Mouse (Mus musculus): ENCODE results near the gene Kcnh2. TPM values are rescaled to one million over a fixed set of nuclear protein-coding genes. Genes with fewer than 3 reads are reported as not detected.
A peak's percentile ranks its signal among the peaks of the same experiment; 100 is the strongest.

Kcnh2 gene
- polyA plus RNA-seq, 1 experiment from 2014 or later: 32.4 TPM

DNA sequence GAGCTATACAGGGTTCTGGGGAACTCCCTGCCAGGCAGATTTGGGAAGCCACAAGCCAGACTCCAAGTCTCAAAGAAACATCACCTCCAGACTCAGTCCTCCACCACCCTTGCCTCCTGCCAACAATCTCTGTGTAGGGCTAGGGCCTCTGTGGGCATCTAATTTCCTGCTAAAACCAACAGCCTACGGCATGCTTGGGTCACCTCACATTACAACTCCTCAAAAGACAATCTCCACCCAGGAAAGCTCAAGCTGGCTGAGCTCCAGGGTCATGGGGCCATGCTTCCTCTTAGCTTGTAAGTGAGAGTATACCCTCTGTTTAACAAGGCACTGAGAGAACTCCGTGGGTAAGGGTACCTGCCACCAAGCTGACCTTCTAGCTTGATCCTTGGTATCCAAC lies 13.6 kb downstream of the Kcnh2 start:
- Histone ChIP-seq H3K36me3 (peaks cover under 1% of the 10 kb centered on the region; the same call in 1 of the 2 replicates), H3K27me3 (ENCODE audit: insufficient read depth, poor library complexity, severe bottlenecking) (no peaks in the 10 kb centered on the region), H3K4me3 (no peak overlapping the region), H3K27ac (peak overlapping the region; percentile 81), H3K9me3 (no peaks in the 10 kb centered on the region), H3K4me1 (replicated peaks) (peaks cover 79% of the 10 kb centered on the region)
- 69% methylated on average over 2 of the region's 2 CpGs for WGBS
- no peak for DNase-seq (ENCODE audit: low spot score)

GRCm38 (mm10) chr5:24337366-24337765 lies 14.0 kb downstream of the Kcnh2 start:
- peak; percentile 37 for DNase-seq (ENCODE audit: low spot score)
- Histone ChIP-seq H3K4me1 (replicated peaks) (peaks cover 75% of the 10 kb centered on the region), H3K27ac (peak overlapping the region; percentile 81; the same call in 1 of the 2 replicates), H3K9me3 (no peaks in the 10 kb centered on the region), H3K27me3 (ENCODE audit: insufficient read depth, poor library complexity, severe bottlenecking) (no peaks in the 10 kb centered on the region), H3K36me3 (peaks cover 5% of the 10 kb centered on the region), H3K4me3 (no peak overlapping the region)
- 37% methylated on average over 9 of the region's 9 CpGs for WGBS

- H3K27ac ChIP-seq: peak overlapping the region; percentile 81
These were observed 15.4 kb downstream of the Kcnh2 start for GRCm38 (mm10) chr5:24335888-24336511.

GRCm38 (mm10) chr5:24334749-24335148 lies 16.7 kb downstream of the Kcnh2 start:
- peaks cover 25% of the 10 kb centered on the region for H3K36me3 ChIP-seq
- peaks cover 79% of the 10 kb centered on the region for H3K4me1 ChIP-seq (replicated peaks)
- peak; percentile 38 for DNase-seq (ENCODE audit: low spot score)
- no peak overlapping the region for H3K4me3 ChIP-seq
- 35% methylated on average over 3 of the region's 3 CpGs for WGBS
- H3K9me3 ChIP-seq: no peaks in the 10 kb centered on the region
- peaks cover 8% of the 10 kb centered on the region; the same call in 1 of the 2 replicates for H3K27me3 ChIP-seq (ENCODE audit: insufficient read depth, poor library complexity, severe bottlenecking)
- peak overlapping the region; percentile 81 for H3K27ac ChIP-seq

More at GRCm38 (mm10) chr5:24335888-24336511, 15.4 kb downstream of the Kcnh2 start:
- WGBS: 22% methylated on average over 3 of the region's 3 CpGs
- H3K4me3 ChIP-seq: no peak overlapping the region
- H3K4me1 ChIP-seq (replicated peaks): peaks cover 69% of the 10 kb centered on the region
- H3K27me3 ChIP-seq (ENCODE audit: insufficient read depth, poor library complexity, severe bottlenecking): no peaks in the 10 kb centered on the region
- DNase-seq (ENCODE audit: low spot score): peak; percentile 78
- H3K36me3 ChIP-seq: peaks cover 18% of the 10 kb centered on the region
- H3K9me3 ChIP-seq: no peaks in the 10 kb centered on the region

DNA sequence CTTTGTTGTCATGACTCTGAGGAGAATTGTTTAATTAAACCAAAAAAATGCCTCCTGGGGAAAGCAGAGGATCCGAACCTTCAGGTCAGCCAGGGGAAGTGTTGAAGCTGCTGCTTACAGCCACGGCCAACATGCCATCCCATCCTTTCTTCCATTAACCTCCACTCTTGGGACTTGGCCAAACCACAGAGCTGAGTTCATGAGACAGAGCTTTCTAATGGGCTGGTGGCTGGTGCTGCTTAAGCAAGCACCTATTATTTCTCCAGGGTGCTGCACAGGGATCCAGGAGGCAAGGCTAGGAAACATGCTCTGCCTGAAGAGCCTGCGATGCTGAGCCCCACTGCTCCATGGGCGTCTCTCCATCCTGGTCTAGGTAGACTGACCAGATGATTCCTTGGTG lies 19.0 kb downstream of the Kcnh2 start:
- 86% methylated on average over 4 of the region's 4 CpGs for WGBS
- Histone ChIP-seq H3K36me3 (peaks cover 25% of the 10 kb centered on the region), H3K4me1 (replicated peaks) (peaks cover 82% of the 10 kb centered on the region)

DNA sequence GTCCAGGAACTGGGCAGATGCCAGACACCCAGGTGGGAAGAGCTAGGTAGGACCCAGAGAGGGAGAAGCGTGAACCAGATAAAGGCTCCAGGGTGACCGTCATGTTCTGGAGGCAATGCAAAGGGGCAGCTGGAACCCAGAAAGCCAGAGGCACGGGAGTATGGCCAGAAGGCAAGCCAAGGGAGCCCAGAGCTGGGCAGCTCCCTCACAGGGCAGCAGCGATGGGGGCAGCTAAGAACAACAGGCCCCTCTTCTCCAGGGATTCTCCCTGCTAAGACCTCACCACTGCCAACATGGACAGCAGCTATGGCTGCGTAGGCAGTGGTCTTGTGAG lies 21.5 kb downstream of the Kcnh2 start:
- no peak for DNase-seq (ENCODE audit: low spot score)
- H3K9me3 ChIP-seq: no peaks in the 10 kb centered on the region
- peak overlapping the region; percentile 93 for H3K27ac ChIP-seq
- peak overlapping the region; percentile 47 for H3K4me3 ChIP-seq
- H3K4me1 ChIP-seq (replicated peaks): peaks cover 73% of the 10 kb centered on the region
- WGBS: 39% methylated on average over 5 of the region's 5 CpGs
- peaks cover 44% of the 10 kb centered on the region for H3K36me3 ChIP-seq
- peaks cover 49% of the 10 kb centered on the region for H3K27me3 ChIP-seq (ENCODE audit: insufficient read depth, poor library complexity, severe bottlenecking)

More for the DNA sequence above, 19.0 kb downstream of the Kcnh2 start:
- H3K4me3 ChIP-seq: no peak overlapping the region
- DNase-seq (ENCODE audit: low spot score): no peak
- H3K27ac ChIP-seq: peak overlapping the region; percentile 23; the same call in 1 of the 2 replicates
- H3K27me3 ChIP-seq (ENCODE audit: insufficient read depth, poor library complexity, severe bottlenecking): peaks cover 26% of the 10 kb centered on the region
- no peaks in the 10 kb centered on the region for H3K9me3 ChIP-seq

DNA sequence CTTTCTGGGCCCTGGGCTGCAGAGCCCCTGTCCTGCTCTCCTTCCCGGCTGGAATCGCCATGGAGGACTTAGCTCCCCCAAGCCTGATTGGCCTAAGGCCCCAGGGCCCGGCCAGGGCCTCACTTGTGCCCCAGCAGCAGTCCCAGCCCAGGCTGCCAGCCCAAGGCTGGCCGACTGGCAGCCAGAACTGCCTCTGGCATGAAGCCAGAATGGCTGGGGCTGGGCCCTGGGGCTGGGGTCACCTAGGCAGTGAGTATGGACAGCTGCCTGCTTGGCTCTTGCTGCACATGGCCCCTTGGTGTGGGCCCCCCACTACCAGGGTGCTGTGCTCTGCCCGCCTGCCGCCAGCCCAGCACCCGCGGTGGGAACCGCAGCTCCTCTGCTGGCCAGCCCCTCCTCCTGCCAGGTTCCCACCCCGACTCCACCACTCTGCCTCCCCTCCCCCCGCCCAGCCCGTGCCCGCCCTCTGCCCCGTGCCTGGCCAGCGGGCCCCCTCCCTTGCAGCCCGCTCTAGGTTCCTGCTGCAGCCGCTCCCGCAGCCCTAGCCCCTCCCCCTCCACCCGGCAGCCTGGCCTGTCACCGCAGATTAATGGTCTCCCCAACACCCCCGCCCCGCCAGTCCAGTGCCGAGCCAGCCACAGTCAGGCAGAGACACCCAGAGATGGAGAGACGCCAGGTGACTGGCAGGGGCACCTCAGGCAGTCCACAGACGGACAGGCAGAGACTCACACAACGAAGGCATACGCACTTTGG lies 22.0 kb downstream of the Kcnh2 start:
- peak overlapping the region; percentile 93 for H3K27ac ChIP-seq
- peak; percentile 81 for DNase-seq (ENCODE audit: low spot score)
- WGBS: 6% methylated on average over 27 of the region's 27 CpGs
- no peaks in the 10 kb centered on the region for H3K9me3 ChIP-seq
- peaks cover 49% of the 10 kb centered on the region for H3K36me3 ChIP-seq
- peaks cover 55% of the 10 kb centered on the region for H3K27me3 ChIP-seq (ENCODE audit: insufficient read depth, poor library complexity, severe bottlenecking)
- peaks cover 71% of the 10 kb centered on the region for H3K4me1 ChIP-seq (replicated peaks)
- peak overlapping the region; percentile 47 for H3K4me3 ChIP-seq

GRCm38 (mm10) chr5:24328813-24329211 lies 22.6 kb downstream of the Kcnh2 start:
- peak overlapping the region; percentile 93 for H3K27ac ChIP-seq
- peaks cover 70% of the 10 kb centered on the region for H3K4me1 ChIP-seq (replicated peaks)
- H3K9me3 ChIP-seq: no peaks in the 10 kb centered on the region
- peaks cover 55% of the 10 kb centered on the region for H3K36me3 ChIP-seq
- peak overlapping the region; percentile 47 for H3K4me3 ChIP-seq
- peaks cover 61% of the 10 kb centered on the region for H3K27me3 ChIP-seq (ENCODE audit: insufficient read depth, poor library complexity, severe bottlenecking)
- WGBS: 75% methylated on average over 6 of the region's 6 CpGs
- no peak for DNase-seq (ENCODE audit: low spot score)

DNA sequence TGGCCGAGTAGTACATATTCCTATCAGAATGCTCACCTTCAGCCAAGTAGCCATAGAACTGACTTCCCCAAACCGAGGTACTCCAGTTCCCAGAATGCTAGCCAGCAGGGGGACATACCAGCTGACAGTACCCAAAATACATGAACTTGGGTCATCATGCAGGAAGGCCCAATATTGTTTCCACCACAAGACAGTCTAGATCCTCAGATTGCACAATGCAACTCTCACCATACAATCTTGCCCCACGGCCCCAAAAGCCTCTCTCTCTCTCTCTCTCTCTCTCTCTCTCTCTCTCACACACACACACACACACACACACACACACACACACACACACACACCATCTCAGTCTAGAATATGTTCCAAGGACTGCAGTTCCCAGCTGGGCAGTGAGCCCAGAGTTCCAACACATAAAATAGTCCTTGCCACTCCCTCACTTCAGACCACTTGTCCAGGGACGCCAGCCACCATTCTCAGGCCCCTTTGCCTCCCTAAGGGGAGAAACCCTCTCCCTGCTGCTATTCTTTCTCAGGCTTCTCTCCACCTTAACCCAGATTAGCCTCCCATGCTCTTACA lies 24.5 kb downstream of the Kcnh2 start:
- Histone ChIP-seq H3K9me3 (no peaks in the 10 kb centered on the region), H3K27ac (peak overlapping the region; percentile 40; the same call in 1 of the 2 replicates), H3K4me1 (replicated peaks) (peaks cover 78% of the 10 kb centered on the region), H3K36me3 (peaks cover 47% of the 10 kb centered on the region), H3K4me3 (no peak overlapping the region), H3K27me3 (ENCODE audit: insufficient read depth, poor library complexity, severe bottlenecking) (peaks cover 71% of the 10 kb centered on the region)
- no peak for DNase-seq (ENCODE audit: low spot score)
- WGBS: 85% methylated on average over 4 of the region's 4 CpGs

DNA sequence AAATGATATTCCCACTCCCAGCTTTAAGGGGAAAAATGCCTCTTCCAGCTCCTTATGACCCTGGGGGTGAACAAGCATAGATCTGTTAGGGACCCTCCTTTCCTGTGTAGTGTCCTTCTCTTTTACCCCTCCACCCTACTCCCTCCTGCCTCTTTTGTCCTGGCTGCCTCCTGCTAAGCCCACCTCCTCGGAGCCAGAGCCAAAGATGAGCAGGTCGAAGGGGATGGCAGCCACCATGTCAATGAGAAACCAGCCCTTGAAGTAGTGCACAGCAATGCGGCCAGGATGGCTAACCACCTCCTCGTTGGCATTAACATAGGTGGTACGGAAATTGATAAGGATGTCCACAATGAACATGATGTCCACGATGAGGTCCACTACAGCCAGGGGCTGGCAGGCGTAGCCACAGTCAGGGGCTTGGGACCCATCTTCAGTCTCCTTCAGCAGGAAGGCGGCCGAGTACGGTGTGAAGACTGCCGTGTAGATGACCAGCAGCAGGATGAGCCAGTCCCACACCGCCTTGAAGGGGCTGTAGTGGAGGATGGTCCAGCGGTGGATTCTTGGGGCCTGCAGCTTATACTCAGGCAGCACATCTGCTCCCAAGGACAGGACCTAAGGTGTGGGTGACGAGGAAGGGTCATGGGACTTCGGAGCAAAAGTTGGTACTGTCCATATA lies 25.1 kb downstream of the Kcnh2 start:
- Histone ChIP-seq H3K27ac (0 out of 2 replicates have a peak overlapping the region, but pooled peaks have one; percentile 40), H3K4me3 (no peak overlapping the region), H3K27me3 (ENCODE audit: insufficient read depth, poor library complexity, severe bottlenecking) (peaks cover 71% of the 10 kb centered on the region), H3K9me3 (no peaks in the 10 kb centered on the region), H3K4me1 (replicated peaks) (peaks cover 78% of the 10 kb centered on the region), H3K36me3 (peaks cover 41% of the 10 kb centered on the region)
- DNase-seq (ENCODE audit: low spot score): no peak
- 91% methylated on average over 15 of the region's 15 CpGs for WGBS

- WGBS: 40% methylated on average over 14 of the region's 14 CpGs
- H3K4me3 ChIP-seq: no peak overlapping the region
- H3K36me3 ChIP-seq: peaks cover 31% of the 10 kb centered on the region
- no peak for DNase-seq (ENCODE audit: low spot score)
- no peak overlapping the region for H3K27ac ChIP-seq
- H3K4me1 ChIP-seq (replicated peaks): peaks cover 84% of the 10 kb centered on the region
- H3K27me3 ChIP-seq (ENCODE audit: insufficient read depth, poor library complexity, severe bottlenecking): peaks cover 67% of the 10 kb centered on the region
- H3K9me3 ChIP-seq: no peaks in the 10 kb centered on the region
These were observed 26.2 kb downstream of the Kcnh2 start for GRCm38 (mm10) chr5:24325251-24325650.

DNA sequence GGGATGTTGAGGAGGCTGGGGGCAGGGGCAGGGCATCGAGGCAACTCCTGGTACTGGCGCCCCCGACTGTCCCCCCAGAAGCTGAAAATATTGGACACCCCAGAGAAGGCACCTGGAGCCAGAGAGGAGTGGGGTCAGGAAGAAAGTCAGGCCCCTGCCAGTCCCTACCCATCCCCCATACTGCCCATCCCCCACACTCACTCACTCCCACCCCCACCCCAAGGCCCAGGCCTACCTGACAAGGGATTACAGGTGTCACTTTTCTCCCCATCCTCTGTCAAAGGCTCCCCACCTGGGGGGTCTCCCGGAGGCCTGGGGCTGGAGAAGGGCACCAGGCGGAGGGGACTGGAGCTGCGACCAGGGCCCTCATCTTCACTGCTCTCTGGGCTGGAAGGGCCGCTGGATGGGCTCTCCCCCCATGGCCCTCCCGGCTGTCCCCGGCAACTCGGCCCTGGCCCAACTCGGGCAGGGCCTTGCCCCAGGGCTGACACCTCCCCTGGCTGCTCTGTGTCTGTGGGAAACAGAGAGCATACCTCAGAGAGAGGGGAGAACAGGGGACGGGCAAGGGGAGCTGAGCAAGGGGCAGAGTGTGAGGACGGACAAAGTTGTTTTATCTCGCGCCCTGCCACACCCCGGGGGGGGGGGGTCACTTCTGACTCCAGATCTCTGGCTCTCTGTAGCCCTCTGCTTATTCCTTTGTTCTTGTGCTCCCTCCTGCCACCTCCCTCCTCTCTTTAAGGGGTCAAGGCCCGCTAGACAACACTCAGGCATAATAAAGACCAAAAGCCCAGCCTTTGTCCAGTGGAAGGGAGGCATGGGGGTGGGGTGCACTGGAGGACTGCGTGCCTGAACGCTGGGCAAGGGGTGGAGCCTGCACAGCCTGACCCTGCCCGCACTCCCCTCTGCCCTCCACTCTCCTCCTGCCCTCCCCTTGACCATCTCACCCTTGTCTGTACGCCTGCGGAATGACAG lies 29.4 kb downstream of the Kcnh2 start:
- WGBS: 5% methylated on average over 22 of the region's 22 CpGs

More for the DNA sequence above, 29.4 kb downstream of the Kcnh2 start:
- H3K9me3 ChIP-seq: no peaks in the 10 kb centered on the region
- H3K4me1 ChIP-seq (replicated peaks): peaks cover 60% of the 10 kb centered on the region
- H3K36me3 ChIP-seq: peaks cover 51% of the 10 kb centered on the region
- H3K27ac ChIP-seq: peak overlapping the region; percentile 98
- peak; percentile 90 for DNase-seq (ENCODE audit: low spot score)
- peaks cover 41% of the 10 kb centered on the region for H3K27me3 ChIP-seq (ENCODE audit: insufficient read depth, poor library complexity, severe bottlenecking)
- H3K4me3 ChIP-seq: peak overlapping the region; percentile 54

All from hindbrain, embryonic 10.5 days (tissue).